Mouse (Mus musculus) kidney, adult 2 months (tissue): Measurements from ENCODE around the gene Hunk.

ENCODE experiments used
- CTCF ChIP-seq: fragments of 200-500 bp; conservative IDR thresholded peaks from 2 replicates; pipeline ENCODE4 v1.5.1; 2011; ENCODE audit warnings: low read depth, mild to moderate bottlenecking, control low read depth, low read length, moderate library complexity, mixed read lengths; ENCODE audit not compliant: insufficient read depth, insufficient read length
- POLR2A ChIP-seq: fragments of 200-500 bp; IDR thresholded peaks from one replicate; pipeline ENCODE4 v1.6.1; 2011; ENCODE audit warnings: low read depth, low read length, control low read depth

- no peak for TF ChIP-seq CTCF
- no peak for TF ChIP-seq POLR2A
Measured at GRCm38 (mm10) chr16:90524393-90524792, 138.6 kb downstream of the Hunk start.
